Mouse (Mus musculus) hindbrain, postnatal 0 days (tissue): ENCODE data around the gene Gm5414. TPM values are rescaled to one million over a fixed set of nuclear protein-coding genes. Genes with fewer than 3 reads are reported as not detected.
A peak's percentile ranks its signal among the peaks of the same experiment; 100 is the strongest.

Source experiments
- ATAC-seq: fragments of 200-750 bp; cut with Nextera tagmentation; 2 replicates; pipeline ENCODE4 v1.8.0; 2017; ENCODE audit warnings: mild to moderate bottlenecking, moderate TSS enrichment, moderate library complexity
- DNase-seq: peaks from one replicate; pipeline ENCODE4 v3.0.0-alpha.2; 2015; ENCODE audit warnings: low spot score
- H3K27ac ChIP-seq: fragments of 300-500 bp; sonication (generic); 2 replicates; pipeline ENCODE4 v1.5.1; 2014; ENCODE audit warnings: mild to moderate bottlenecking
- H3K27me3 ChIP-seq: fragments of 300-500 bp; sonication (generic); 2 replicates; pipeline ENCODE4 v1.6.1; 2014; ENCODE audit warnings: low read length, mixed read lengths; ENCODE audit not compliant: insufficient read depth
- H3K36me3 ChIP-seq: fragments of 300-500 bp; sonication (generic); 2 replicates; pipeline ENCODE4 v1.6.1; 2014; ENCODE audit warnings: low read length, mixed read lengths; ENCODE audit not compliant: insufficient read depth
- H3K4me1 ChIP-seq: fragments of 300-500 bp; sonication (generic); 2 replicates; pipeline ENCODE4 v1.6.1; 2014; ENCODE audit warnings: antibody characterized with exemption, low read length, mixed read lengths; ENCODE audit not compliant: insufficient read depth
- H3K4me2 ChIP-seq: fragments of 300-500 bp; sonication (generic); 2 replicates; pipeline ENCODE4 v1.6.1; 2014; ENCODE audit warnings: low read depth, mild to moderate bottlenecking, low read length, moderate library complexity, mixed read lengths
- H3K4me3 ChIP-seq: fragments of 300-500 bp; sonication (generic); 2 replicates; pipeline ENCODE4 v1.5.1; 2014; ENCODE audit warnings: low read length
- H3K9ac ChIP-seq: fragments of 300-500 bp; sonication (generic); replicated peaks from 2 replicates; pipeline ENCODE4 v1.6.1; 2014; ENCODE audit warnings: mild to moderate bottlenecking, low read length, moderate library complexity, mixed read lengths
- H3K9me3 ChIP-seq: fragments of 300-500 bp; sonication (generic); 2 replicates; pipeline ENCODE4 v1.6.1; 2016; ENCODE audit warnings: low read length, mixed read lengths
- CTCF ChIP-seq: IDR thresholded peaks from 2 replicates; pipeline ENCODE4 v1.5.1; 2016; ENCODE audit warnings: antibody characterized with exemption, control low read depth, low read depth
- WGBS: fragments of 180-500 bp; shearing (Covaris S2); extraction: QIAGEN DNeasy Blood & Tissue Kit; methylation state at CpG from one replicate; pipeline ENCODE4 v1.1.7; 2014; 5-methylcytosine and 5-hydroxymethylcytosine counted together
- polyA plus RNA-seq: library from polyadenylated mRNA; unstranded; fragments of >200 nt; fragmentation: Nextera tagmentation; extraction: Ambion mirVana; gene quantifications from 2 replicates; pipeline ENCODE4 v1.2.1, GENCODE M21; 2015
- total RNA-seq: library from RNA; depleted of rRNA; stranded (reverse); fragments of >200 nt; gene quantifications from 2 replicates; pipeline ENCODE4 v1.2.3, GENCODE M21; 2014; rRNA removed

Gm5414 gene
- total RNA-seq (not detected in 2 replicates), polyA plus RNA-seq (not detected in 2 replicates)

DNA sequence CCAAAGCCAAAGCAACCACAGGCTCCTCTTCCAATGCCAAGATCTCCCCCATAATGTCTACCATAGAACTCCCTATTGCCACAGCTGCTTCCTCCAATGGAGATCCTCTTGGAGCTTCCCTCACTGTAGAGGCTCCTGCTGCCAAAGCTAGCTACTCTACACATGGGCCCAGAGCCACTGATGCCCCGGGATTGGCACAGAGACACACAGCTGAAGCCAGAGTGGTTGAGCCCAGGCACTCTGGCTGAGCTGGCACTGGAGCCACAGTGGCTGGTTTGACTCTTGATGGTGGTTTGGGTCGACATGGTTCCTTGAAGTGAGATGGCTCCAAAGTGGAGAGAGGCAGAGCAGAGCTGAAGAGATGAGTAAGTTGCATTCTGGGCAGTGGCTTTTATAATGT lies at the start of gene Gm5414:
Gene Gm5414 (minus strand): TSS at position 305 of the 400 bp plus-strand sequence.
- 70% methylated on average over 2 of the region's 2 CpGs for WGBS
- H3K4me3 ChIP-seq: no peak within 1 kb of the TSS
- H3K9me3 ChIP-seq: no peaks in the 10 kb centered on the region
- no peak for TF ChIP-seq CTCF
- H3K9ac ChIP-seq: no peak within 1 kb of the TSS
- H3K36me3 ChIP-seq: no peaks in the 10 kb centered on the region
- no peak within 1 kb of the TSS for H3K4me2 ChIP-seq
- H3K27ac ChIP-seq: no peak within 1 kb of the TSS
- no peak for DNase-seq
- no peaks in the 10 kb centered on the region for H3K4me1 ChIP-seq
- ATAC-seq: no peak
- no peaks in the 10 kb centered on the region for H3K27me3 ChIP-seq

DNA sequence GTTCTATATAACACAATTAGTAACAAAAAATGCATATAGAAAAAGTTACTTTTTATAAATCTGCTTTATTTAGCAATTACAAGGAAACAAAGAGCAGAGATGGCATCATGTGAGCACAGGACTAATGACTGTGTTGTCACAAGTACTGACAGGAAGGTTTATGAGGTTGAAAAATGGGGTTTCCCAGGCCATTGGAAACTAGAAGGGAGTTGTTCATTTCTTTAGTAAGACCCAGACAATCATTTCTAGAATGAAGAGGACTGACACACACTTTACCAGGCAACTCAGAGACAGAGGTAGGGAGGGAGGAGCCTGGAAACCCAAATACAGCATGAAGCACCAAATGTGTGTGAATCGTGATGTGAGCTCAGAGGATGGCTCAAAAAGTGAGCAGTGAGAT lies 48.0 kb upstream of the Gm5414 start:
- DNase-seq (no peak), ATAC-seq (no peak)
- no peaks in the 10 kb centered on the region for H3K9me3 ChIP-seq
- H3K4me1 ChIP-seq: no peaks in the 10 kb centered on the region
- H3K4me3 ChIP-seq: no peak overlapping the region
- TF ChIP-seq CTCF: no peak
- H3K27ac ChIP-seq: no peak overlapping the region
- H3K9ac ChIP-seq: no peak overlapping the region
- no peaks in the 10 kb centered on the region for H3K36me3 ChIP-seq
- 96% methylated on average over 1 of the region's 1 CpGs for WGBS
- H3K27me3 ChIP-seq: no peaks in the 10 kb centered on the region
- H3K4me2 ChIP-seq: no peak overlapping the region

DNA sequence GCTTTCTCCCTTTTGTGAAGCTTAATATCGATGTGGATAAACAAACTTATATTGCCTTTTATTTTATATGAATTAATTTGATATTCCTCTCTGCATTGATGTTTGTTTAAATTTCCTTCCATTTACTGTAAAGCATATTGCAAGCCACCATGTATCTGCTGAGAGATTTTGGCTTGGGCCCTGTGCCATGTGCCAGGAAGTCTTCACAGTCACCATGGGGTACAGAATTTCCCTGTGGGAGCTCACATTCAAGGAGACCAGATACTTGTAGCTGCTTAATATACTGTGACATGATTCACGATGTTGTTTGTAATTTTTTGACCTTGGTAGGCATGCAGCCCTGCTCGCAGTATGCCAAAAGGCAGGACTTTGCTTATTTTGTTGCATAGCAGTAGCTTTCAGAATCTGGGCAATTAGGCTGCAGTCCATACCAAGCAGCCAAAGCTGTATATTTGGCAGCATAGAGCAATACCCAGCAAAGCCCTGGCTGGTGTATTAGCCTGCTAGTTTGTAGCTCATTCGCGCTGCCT lies 24.8 kb upstream of the Gm5414 start:
- 49% methylated on average over 5 of the region's 5 CpGs for WGBS
- Histone ChIP-seq H3K27ac (no peak overlapping the region), H3K36me3 (no peaks in the 10 kb centered on the region), H3K4me2 (no peak overlapping the region), H3K27me3 (no peaks in the 10 kb centered on the region), H3K4me1 (no peaks in the 10 kb centered on the region), H3K9ac (no peak overlapping the region), H3K4me3 (no peak overlapping the region), H3K9me3 (no peaks in the 10 kb centered on the region)
- ATAC-seq (no peak), DNase-seq (peak; percentile 41)
- TF ChIP-seq CTCF: no peak

DNA sequence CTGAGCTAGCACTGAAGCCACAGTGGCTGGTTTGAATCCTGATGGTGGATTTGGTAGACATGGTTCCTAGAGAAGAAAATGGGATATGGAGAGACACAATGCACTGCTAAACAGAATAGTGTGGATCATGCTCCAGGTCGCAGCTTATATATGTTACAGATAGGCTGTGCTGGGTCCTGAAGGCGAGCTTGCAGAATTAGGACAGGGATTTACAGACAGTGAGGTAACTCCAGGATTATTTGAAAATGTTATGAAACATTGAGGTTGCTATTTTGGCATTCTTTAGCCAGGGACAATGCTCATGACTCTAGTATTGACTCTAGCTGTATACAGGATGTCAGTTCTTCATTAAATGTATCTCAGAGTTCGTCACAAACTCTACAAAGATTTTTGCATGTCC lies 19.3 kb upstream of the Gm5414 start, which contains the start of gene Gm5478:
Gene Gm5478 (minus strand): TSS at position 101 of the 400 bp plus-strand sequence.
- Histone ChIP-seq H3K9me3 (no peaks in the 10 kb centered on the region), H3K27me3 (no peaks in the 10 kb centered on the region), H3K4me1 (no peaks in the 10 kb centered on the region), H3K9ac (no peak within 1 kb of the TSS), H3K27ac (no peak within 1 kb of the TSS), H3K36me3 (no peaks in the 10 kb centered on the region), H3K4me2 (no peak within 1 kb of the TSS), H3K4me3 (no peak within 1 kb of the TSS)
- no peak for TF ChIP-seq CTCF
- ATAC-seq (no peak), DNase-seq (no peak)
- 70% methylated on average over 3 of the region's 3 CpGs for WGBS

DNA sequence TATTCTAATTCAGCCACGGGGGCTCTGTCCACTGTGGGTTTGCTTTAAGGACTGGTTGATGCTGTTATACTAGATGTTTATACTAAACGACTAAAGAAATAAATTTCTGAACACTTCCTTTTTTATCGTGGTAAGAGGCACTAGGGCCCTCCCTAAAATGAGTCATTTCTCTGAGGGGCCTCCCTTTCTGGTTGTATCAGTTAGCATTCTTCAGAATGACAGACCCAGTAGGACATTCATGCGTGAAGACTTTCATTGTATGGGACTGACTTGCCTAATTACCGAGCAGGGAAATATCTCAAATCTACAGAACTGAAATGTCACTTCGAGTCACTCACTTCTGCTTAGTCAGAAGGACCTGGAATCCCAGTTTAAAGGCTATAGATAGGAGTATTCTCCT lies 28.9 kb downstream of the Gm5414 start:
- no peak overlapping the region for H3K9ac ChIP-seq

DNA sequence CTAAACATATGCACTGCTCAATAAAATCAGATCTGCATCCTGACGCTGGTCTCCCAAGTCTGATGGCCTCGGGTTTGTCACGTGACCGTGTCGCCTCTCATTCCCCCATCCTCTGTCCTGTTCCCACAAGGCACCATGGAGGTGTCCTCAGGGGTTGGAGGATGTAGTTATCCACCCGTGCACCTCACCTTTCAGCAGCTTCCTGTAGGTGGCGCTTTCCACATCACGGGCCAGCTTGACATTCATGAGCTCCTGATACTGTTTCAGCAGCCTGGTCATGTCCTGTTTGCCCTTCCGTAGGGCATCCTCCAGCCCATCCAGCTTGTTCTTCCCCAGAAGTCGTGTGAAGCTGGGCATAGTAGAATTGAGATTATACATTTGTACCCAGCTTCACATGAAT lies 39.8 kb downstream of the Gm5414 start:
- H3K27me3 ChIP-seq: no peaks in the 10 kb centered on the region
- peak; percentile 18; the same call in 1 of the 2 replicates for TF ChIP-seq CTCF
- ATAC-seq: no peak
- no peaks in the 10 kb centered on the region for H3K9me3 ChIP-seq
- WGBS: 79% methylated on average over 10 of the region's 10 CpGs
- H3K4me1 ChIP-seq: no peaks in the 10 kb centered on the region
- DNase-seq: no peak
- H3K27ac ChIP-seq: no peak overlapping the region
- no peak overlapping the region for H3K9ac ChIP-seq
- no peak overlapping the region for H3K4me3 ChIP-seq
- H3K4me2 ChIP-seq: no peak overlapping the region
- no peaks in the 10 kb centered on the region for H3K36me3 ChIP-seq

More for the DNA sequence above, 28.9 kb downstream of the Gm5414 start:
- H3K27me3 ChIP-seq: no peaks in the 10 kb centered on the region
- no peaks in the 10 kb centered on the region for H3K4me1 ChIP-seq
- no peak overlapping the region for H3K4me3 ChIP-seq
- H3K9me3 ChIP-seq: no peaks in the 10 kb centered on the region
- H3K27ac ChIP-seq: no peak overlapping the region
- DNase-seq: no peak
- H3K36me3 ChIP-seq: no peaks in the 10 kb centered on the region
- ATAC-seq: no peak
- no peak overlapping the region for H3K4me2 ChIP-seq
- WGBS: 51% methylated on average over 6 of the region's 6 CpGs
- no peak for TF ChIP-seq CTCF

DNA sequence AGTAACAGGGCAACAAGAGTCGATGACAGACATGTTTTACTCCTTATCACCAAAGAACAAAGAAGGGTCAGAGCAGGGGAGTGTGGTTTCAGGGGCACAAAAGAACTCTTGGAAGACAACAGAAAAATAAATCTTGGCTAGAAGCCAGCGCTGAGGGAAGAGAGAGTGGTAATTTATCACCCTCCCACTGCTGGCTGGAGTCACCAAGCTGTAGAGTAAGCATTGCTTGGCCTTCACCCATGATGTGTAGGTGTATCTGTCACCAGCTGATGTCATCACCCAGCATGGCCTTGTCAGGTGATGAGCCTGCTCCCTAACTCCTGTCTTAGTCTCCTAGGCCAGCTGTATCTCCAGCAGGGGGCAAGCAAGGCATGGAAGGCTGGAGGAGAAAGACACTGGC lies 43.5 kb downstream of the Gm5414 start:
- no peak overlapping the region for H3K27ac ChIP-seq
- H3K27me3 ChIP-seq: no peaks in the 10 kb centered on the region
- no peak overlapping the region for H3K4me3 ChIP-seq
- no peaks in the 10 kb centered on the region for H3K4me1 ChIP-seq
- no peaks in the 10 kb centered on the region for H3K36me3 ChIP-seq
- H3K4me2 ChIP-seq: no peak overlapping the region
- H3K9ac ChIP-seq: no peak overlapping the region
- WGBS: 44% methylated on average over 2 of the region's 2 CpGs
- ATAC-seq (no peak), DNase-seq (no peak)
- no peak for TF ChIP-seq CTCF
- no peaks in the 10 kb centered on the region for H3K9me3 ChIP-seq
